Mouse (Mus musculus): ENCODE data around the gene Egflam.

The Egflam gene

DNA sequence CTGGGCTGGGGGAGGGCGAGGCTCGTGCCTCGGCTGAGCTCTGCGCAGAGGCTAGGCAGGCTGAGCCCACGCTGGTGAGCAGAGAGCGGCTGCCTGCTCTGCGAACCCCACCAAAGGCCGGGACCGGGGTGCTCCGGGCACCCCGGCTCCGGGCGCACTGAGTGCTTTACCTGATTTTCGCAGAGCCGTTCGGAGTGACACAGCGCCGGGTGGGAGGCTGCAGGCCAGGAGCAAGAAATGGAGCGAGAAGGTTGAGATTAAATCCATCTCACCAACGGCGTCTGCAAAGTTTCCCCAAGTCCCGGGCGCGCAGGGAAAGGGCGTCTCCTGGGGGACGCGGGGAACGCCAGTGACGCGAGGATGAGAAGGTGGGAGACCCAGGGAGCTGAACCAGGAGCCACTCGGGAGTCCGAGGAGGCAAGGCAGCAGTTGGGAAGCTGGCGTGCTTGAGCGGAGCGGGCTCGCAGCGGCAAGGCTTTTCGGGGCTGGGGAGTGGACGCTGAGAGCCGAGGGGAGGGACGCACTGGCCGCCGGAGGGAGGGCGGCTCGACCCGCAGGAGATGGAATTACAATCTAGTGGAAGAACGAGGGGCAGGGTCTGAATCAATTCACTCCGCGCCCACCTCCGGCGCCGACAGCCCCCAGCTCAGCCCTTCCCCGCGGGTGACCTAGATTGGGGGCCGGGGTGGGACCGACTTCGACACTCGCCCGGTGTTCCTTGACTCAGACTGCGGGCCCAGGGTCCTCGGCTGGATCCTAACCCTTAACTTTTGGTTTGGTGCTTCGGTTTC lies at the start of gene Egflam:
Gene Egflam, minus strand, starts transcription at position 578 of the 791 bp plus-strand sequence.
- peak; percentile 28 for DNase-seq (ENCODE audit: low spot score)

DNA sequence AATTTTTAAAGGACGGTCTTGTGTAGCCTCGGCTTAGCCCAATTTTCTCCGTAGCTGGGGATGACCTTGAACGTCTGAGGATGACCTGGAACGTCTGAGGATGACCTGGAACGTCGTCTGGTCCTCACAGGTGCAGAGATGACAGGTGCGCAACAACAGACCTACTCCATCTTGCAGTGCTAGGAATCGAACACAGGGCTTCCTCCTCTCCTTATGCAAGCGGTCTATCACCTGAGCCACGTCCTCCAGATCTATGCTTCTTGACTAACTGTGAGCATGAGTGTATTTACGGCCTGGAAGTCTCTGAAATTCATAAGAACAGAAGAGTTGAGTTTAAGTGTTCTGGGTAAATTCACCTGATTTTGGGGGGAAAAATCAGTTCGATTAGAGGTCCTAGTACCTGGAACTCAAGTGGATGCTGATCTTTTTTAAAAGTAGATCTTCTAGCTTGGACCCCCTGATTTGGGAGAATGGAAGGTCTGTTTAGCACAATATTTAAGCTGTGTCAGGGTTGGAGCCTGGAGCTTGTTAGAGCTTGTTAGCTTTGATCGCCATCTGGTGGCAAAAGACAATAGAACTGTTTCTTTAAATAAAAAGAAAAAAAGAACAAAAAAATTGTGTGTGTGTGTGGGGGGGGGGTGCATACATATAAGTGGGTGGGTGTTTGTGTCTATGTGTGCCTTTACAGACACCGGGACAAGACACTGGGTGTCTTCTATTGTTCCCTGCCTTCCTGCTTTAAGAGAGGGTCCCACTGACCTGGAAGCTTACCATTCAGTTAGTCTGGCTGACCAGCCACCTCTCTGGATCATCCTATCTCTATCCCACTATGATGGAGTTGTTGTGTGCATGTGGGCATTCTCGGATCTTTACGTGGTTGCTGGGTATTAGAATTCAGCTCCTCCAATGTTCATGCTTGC lies 45.5 kb upstream of the Egflam start:
- DNase-seq (ENCODE audit: low spot score) = no peak

GRCm38 (mm10) chr15:7442148-7443100 lies 44.2 kb upstream of the Egflam start:
- DNase-seq (ENCODE audit: low spot score) = no peak

- DNase-seq (ENCODE audit: low spot score) = no peak
Observed at GRCm38 (mm10) chr15:7424282-7424681, 26.1 kb upstream of the Egflam start.

DNA sequence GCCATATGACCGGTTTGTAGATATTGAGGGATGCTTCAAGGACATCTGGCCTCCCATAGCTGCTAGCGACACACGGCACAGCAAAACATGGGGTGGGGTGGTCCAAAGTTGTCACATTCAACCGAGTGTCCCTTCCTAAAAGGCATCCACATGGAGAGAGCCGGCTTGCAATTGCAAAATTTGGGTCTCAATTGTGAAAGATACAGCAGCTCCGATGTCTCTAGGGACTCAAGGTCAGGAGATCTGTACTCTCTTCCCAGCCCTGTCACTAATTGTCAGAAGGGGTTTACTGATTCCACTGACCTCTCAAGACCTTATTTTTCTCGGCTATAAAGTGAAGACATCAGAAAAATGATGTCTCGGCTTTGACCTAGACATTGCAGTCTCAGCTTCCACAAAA lies 6.3 kb upstream of the Egflam start:
- DNase-seq (ENCODE audit: low spot score) = no peak

DNA sequence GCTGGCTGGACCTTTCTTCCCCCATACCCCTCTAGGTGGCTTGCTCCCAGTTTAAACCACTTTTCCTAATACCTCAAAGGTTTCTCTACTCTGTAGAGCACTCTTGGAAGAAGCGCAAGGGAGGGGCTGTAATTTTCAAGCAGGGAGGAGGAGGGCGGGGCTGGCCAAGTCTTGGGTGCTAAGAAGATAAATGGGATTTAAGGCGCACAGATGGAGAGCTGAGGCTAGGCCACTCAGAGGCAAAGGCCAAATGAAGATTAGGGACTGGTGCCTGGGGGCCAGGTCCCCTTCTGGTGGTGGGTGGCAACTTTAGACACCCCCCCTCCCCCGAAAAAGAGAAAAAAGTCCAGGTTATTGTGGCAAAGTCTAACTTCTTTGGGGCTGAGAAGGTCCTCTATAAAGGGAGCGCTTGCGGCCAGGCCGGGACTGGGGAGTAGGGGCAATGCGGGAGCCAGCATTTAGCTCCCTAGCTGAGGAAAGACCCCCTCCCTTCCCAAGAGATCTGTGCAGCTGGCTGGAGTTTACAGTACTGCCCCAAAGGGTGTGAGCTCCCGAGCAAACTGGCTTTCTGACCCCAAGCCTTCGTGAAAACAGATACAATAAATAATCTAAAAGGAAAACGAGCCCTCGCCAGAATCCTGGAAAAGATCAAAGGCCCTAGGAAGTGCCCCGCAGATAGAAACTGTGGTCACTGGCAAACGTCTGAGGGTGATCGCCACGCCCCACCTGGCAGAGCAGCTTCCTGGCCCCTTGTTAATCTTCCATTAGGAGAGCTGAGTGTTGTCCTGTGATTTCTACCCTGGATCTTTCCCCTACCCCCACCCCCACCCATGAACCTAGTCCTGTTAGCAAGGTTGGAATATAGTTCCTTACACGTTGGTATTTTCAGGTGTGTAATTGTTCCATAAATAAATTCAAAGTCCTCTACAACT lies 680 bp upstream of the Egflam start:
- no peak for DNase-seq (ENCODE audit: low spot score)

DNA sequence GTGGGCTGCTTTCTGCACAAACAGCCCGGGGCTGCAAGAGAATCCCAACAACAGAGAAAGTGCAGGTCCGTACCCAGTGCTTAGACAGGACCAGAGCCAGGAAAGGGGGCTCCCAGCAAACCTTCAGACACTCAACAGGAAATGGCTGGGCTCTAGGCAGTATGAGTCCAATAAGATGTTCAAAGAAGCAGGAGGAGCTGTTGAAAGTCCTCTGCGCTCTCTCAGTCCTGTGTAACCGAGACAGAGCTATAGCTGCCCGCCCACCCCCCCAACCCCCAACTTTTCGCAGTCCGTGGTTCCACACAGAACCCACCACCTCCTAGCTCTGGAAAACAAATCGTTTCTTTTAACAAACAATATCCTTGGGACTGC lies 763 bp downstream of the Egflam start:
- no peak for DNase-seq (ENCODE audit: low spot score)

DNA sequence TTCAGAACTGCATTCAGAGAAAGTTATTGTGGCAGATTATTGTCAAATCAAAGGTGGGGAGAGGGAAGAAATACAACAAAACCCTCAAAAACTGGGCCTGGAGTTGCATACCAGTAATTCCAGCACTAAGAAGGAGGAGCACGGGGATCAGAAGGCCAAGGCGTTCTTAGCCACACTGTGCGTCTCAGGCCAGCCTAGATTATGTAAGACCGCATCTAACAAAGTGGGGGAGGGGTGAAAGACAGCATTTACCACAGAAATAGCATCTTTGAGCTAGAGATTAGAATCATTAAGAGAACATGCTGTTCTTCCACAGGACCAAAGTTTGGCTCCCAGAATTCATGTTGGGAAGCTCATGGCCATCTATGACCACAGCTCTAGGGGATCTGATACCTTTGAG lies 14.8 kb downstream of the Egflam start:
- DNase-seq (ENCODE audit: low spot score) = no peak

DNA sequence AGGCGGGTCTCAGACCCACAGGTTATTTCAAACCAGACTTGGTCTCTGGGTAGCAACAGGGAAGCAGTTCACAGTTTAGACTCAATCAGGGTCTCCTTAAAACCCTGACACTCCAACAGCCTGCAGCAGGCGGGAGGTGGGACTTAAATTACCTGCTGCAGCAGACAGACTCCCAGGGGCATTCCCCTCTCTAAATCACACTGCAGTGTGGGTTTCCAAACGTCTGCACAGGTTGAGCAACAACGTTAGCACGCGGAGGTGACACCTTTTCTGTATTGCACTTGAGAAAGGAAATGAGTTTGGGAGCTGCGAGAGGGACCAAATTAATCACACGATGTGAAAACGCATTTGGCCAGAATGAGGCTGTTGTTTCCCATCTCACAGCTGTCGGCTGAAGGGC lies 15.7 kb downstream of the Egflam start:
- DNase-seq (ENCODE audit: low spot score) = no peak

DNA sequence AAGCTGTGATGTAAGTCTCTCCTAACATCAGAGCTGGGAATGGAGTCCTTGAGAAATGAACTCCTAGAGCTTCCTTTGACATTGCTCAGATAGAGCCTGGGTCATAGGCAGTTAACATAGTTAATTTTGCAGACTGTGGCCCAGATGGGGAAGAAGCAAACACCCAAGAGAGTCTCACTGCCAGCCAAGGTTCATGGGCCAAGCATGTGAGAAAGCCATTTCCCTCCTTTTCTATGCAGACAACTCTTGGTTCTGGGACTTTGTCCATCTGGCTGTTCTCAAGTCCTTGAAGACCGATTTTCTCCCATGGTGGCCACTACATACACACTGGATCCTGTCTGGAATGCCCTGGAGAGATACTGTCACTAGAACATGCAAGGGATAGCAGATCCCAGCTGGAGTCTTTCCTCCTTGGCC lies 45.6 kb downstream of the Egflam start:
- DNase-seq (ENCODE audit: low spot score) = no peak

- no peak for DNase-seq (ENCODE audit: low spot score)
Observed at GRCm38 (mm10) chr15:7340703-7341309, 57.4 kb downstream of the Egflam start.

GRCm38 (mm10) chr15:7334517-7335298 lies 63.5 kb downstream of the Egflam start:
- DNase-seq (ENCODE audit: low spot score) = no peak

- no peak for DNase-seq (ENCODE audit: low spot score)
Observed at GRCm38 (mm10) chr15:7332875-7333274, 65.3 kb downstream of the Egflam start.

- no peak for DNase-seq (ENCODE audit: low spot score)
Observed at GRCm38 (mm10) chr15:7322599-7323311, 75.4 kb downstream of the Egflam start.

DNA sequence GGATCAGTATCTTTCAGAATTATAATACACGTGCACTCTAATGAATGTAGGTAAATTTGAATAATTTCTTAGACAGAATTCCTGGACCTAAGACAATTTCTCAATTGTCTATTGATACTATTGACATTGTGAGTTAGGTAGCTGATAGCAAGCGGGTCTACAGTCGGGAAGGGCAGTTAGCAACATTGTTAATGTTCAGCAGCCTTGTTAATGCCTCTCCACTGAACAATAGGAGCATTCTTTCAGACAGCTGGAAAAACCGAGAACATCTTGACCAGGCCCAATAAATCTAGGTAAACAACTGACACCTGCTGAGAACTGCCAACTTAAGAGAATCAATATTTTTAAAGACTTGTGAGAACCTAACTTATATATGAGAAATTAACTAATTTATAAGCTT lies 77.3 kb downstream of the Egflam start:
- DNase-seq (ENCODE audit: low spot score) = no peak

GRCm38 (mm10) chr15:7315539-7315938 lies 82.7 kb downstream of the Egflam start:
- DNase-seq (ENCODE audit: low spot score) = no peak

DNA sequence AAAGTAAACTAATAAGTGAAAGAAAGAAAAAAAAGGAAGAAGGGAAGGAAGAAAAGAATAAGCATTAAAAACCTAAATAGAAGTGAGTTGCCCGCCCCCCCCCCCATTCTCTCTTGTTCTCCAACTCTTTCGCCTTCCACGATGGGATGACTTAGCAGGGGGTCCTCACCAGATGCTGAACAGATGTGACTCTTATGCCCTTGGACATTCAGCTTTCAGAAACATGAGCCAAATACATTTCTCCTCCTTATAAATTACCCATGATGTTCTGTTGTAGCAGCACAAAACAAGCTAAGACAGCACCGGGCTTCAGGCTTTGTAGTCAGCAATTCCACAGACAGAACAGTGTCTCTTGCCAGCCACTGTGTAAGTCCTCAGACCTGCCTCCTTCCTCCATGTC lies 89.5 kb downstream of the Egflam start:
- no peak for DNase-seq (ENCODE audit: low spot score)

- no peak for DNase-seq (ENCODE audit: low spot score)
Observed at GRCm38 (mm10) chr15:7299892-7300291, 98.3 kb downstream of the Egflam start.

DNA sequence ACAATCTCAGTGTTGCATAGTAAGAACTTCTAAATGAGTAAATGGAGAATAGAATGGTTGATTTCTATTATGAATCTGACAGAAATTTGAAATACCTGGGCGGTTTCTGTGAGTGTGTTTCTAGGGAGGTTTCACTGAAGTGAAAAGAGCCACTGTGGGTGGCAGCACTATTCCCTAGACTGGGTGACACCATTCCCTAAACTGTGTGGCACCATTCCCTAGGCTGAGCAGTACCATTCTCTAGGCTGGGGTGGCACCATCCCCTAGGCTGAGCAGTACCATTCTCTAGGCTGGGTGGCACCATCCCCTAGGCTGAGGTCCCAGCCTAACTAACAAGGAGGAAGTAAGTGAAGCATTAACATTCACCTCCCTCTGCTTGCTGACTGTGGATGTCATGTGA lies 103.0 kb downstream of the Egflam start:
- no peak for DNase-seq (ENCODE audit: low spot score)

All from ovary, postnatal 10 days (tissue).